8 mouse cellular contexts compared by ENCODE assay signal in the genomic region with DNA sequence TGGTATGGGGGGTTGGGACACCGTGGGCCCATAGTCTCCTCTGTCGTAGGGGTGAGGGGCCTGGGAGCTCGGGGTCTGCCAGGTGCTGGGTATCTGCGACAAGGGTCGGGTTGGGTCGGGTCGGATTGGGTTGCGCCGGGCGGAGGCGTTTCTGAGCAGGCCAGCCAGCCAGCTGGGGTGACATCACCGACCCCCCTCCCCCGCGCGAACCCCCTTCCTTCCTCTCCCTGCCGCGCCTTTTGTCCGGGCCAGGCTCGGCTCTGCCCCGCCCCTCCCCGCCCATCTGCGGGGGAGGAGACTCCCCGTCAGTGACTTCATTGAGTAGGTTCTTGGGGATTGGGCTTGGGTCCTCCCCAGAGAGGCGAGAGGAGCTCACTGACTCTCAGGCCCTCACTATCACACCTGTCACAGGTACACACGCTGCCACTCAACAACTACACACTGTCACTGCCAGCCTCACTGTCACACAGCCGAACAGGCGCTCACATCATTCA. TPM values are rescaled to one million over a fixed set of nuclear protein-coding genes. Genes with fewer than 3 reads are reported as not detected.
DNase-seq lines count a peak whose midpoint lies in the region; ATAC-seq and TF ChIP-seq lines count a peak whose summit lies in the region.

No protein-coding gene starts in this region.

- no peaks in the 10 kb centered on the region for H3K9me3 ChIP-seq in G1E (replicated peaks)
- no peaks in the 10 kb centered on the region for H3K9me3 ChIP-seq in forebrain, embryonic 16.5 days (ENCODE audit: control insufficient read depth, low read length)

- no peak for TF ChIP-seq CTCF in G1E (IDR thresholded peaks at IDR 0.05; ENCODE audit: low read depth, low read length)

- WGBS in forebrain, embryonic 16.5 days, result under 1% methylated on average over 24 of the region's 27 CpGs

- H3K27me3 ChIP-seq in G1E (ENCODE audit: insufficient read depth, low read length), result peaks cover 16% of the 10 kb centered on the region
- no peaks in the 10 kb centered on the region for H3K27me3 ChIP-seq in forebrain, embryonic 16.5 days (replicated peaks; ENCODE audit: control insufficient read depth, insufficient read depth, low read length)

- H3K36me3 ChIP-seq in G1E (replicated peaks), result peaks cover 5% of the 10 kb centered on the region
- 0 out of 2 replicates have a peak, but pooled peaks cover 2% of the 10 kb centered on the region for H3K36me3 ChIP-seq in forebrain, embryonic 16.5 days (ENCODE audit: control insufficient read depth, insufficient read depth)

- peak overlapping the region; percentile 75 for H3K4me3 ChIP-seq in G1E (ENCODE audit: low read depth, low read length)
- H3K4me3 ChIP-seq in forebrain, embryonic 16.5 days (replicated peaks; ENCODE audit: low read length), result peak overlapping the region; percentile 89

- peak overlapping the region; percentile 89 for H3K4me2 ChIP-seq in forebrain, embryonic 16.5 days (ENCODE audit: low read length)

- peak overlapping the region; percentile 98 for H3K27ac ChIP-seq in forebrain, embryonic 16.5 days (ENCODE audit: low read length)

- DNase-seq in G1E (ENCODE audit: low spot score), result peak; percentile 86
- DNase-seq in layer of hippocampus, postnatal 14 days (ENCODE audit: low spot score in 2 of 2), result peak; percentile 89 to 91
- peak; percentile 90 for DNase-seq in lung, postnatal 14 days
- peak; percentile 39 for DNase-seq in retina, adult 2 months (ENCODE audit: low read depth, low spot score)
- DNase-seq in thymus, postnatal 4 days, result peak; percentile 94

- no peak for ATAC-seq in G1E (ENCODE audit: extremely low read depth, insufficient number of reproducible peaks, low FRiP score, poor library complexity, severe bottlenecking)
- peak; percentile 4; the same call in 1 of the 2 replicates for ATAC-seq in cerebellum, adult (ENCODE audit: insufficient number of reproducible peaks, low FRiP score, low TSS enrichment)
- ATAC-seq in forebrain, embryonic 16.5 days, result peak; percentile 52
- ATAC-seq in hematopoietic stem cell, adult 5-6 weeks (replicated peaks in 1 of 2; ENCODE audit: insufficient read depth in 1 of 2, low FRiP score in 2 of 2, low TSS enrichment in 1 of 2, low read depth in 1 of 2, poor library complexity in 2 of 2, severe bottlenecking in 2 of 2), result peak; percentile 14 to 63; a peak in 3 of 4 replicates

- H3K9ac ChIP-seq in forebrain, embryonic 16.5 days (replicated peaks; ENCODE audit: low read depth, low read length), result peak overlapping the region; percentile 99

- H3K4me1 ChIP-seq in G1E (ENCODE audit: insufficient read depth, low read depth, low read length), result peaks cover 71% of the 10 kb centered on the region
- peaks cover 81% of the 10 kb centered on the region for H3K4me1 ChIP-seq in forebrain, embryonic 16.5 days (replicated peaks; ENCODE audit: control insufficient read depth, insufficient read depth, low read length)

RNA-seq across cellular contexts. Expression of a gene that starts 0.5 kb away (rescaled TPM):
- total RNA-seq in G1E (2014; fragmentation: Nextera tagmentation) (4.1 and 7.5 TPM in 2 replicates), G1E (2017) (1.3 and 1.5 TPM in 2 replicates)
- polyA plus RNA-seq in G1E (2012), result 1.2 and 1.4 TPM in 2 replicates
- 56.0 and 82.4 TPM in 2 replicates for polyA plus RNA-seq in forebrain, embryonic 16.5 days (2015; fragmentation: Nextera tagmentation; extraction: Ambion mirVana)
- 0.65 and 1.3 TPM in 2 replicates for total RNA-seq in hematopoietic stem cell, adult 5-6 weeks (2017)
- total RNA-seq in layer of hippocampus, postnatal 14 days (2021), result 100 to 1,000 TPM; 213 to 218 TPM

RNA-seq across cellular contexts. Expression of a gene that starts 19.3 kb away (rescaled TPM):
- not detected in 2 replicates for total RNA-seq in G1E (2014; fragmentation: Nextera tagmentation)
- 1.1 and 1.4 TPM in 2 replicates for total RNA-seq in G1E (2017)
- polyA plus RNA-seq in G1E (2012), result 0.15 TPM in 1 of 2 replicates, not detected in the other
- polyA plus RNA-seq in forebrain, embryonic 16.5 days (2015; fragmentation: Nextera tagmentation; extraction: Ambion mirVana), result 0.51 and 0.60 TPM in 2 replicates
- total RNA-seq in hematopoietic stem cell, adult 5-6 weeks (2017), result 2.6 TPM in 1 of 2 replicates, not detected in the other
- total RNA-seq in layer of hippocampus, postnatal 14 days (2021), result not detected

RNA-seq across cellular contexts. Expression of a gene that starts 33.7 kb away (rescaled TPM):
- 1.8 TPM in 1 of 2 replicates, not detected in the other for total RNA-seq in G1E (2014; fragmentation: Nextera tagmentation)
- total RNA-seq in G1E (2017), result 0.29 and 0.98 TPM in 2 replicates
- polyA plus RNA-seq in G1E (2012), result 0.04 TPM in 2 replicates
- polyA plus RNA-seq in forebrain, embryonic 16.5 days (2015; fragmentation: Nextera tagmentation; extraction: Ambion mirVana), result 25.2 and 33.6 TPM in 2 replicates
- not detected in 2 replicates for total RNA-seq in hematopoietic stem cell, adult 5-6 weeks (2017)
- total RNA-seq in layer of hippocampus, postnatal 14 days (2021), result 100 to 1,000 TPM; 121 to 134 TPM

RNA-seq across cellular contexts. Expression of a gene that starts 50.2 kb away (rescaled TPM):
- total RNA-seq in G1E (2014; fragmentation: Nextera tagmentation) (132 and 136 TPM in 2 replicates), G1E (2017) (211 and 261 TPM in 2 replicates)
- polyA plus RNA-seq in G1E (2012), result 223 and 236 TPM in 2 replicates
- polyA plus RNA-seq in forebrain, embryonic 16.5 days (2015; fragmentation: Nextera tagmentation; extraction: Ambion mirVana), result 509 and 532 TPM in 2 replicates
- 275 and 278 TPM in 2 replicates for total RNA-seq in hematopoietic stem cell, adult 5-6 weeks (2017)
- 100 to 1,000 TPM; 214 to 228 TPM for total RNA-seq in layer of hippocampus, postnatal 14 days (2021)

Comparison
In these comparisons a context has a peak if more than half of its experiments do, and no peak if none do; other contexts are left out.
1. DNase-seq: peak in every context shown above with its lines; median percentile 94 in thymus, postnatal 4 days; 90 in layer of hippocampus, postnatal 14 days; 90 in lung, postnatal 14 days; 86 in G1E; 39 in retina, adult 2 months.
2. RNA of a gene that starts 0.5 kb away (total RNA-seq): 213 to 218 TPM in layer of hippocampus, postnatal 14 days; 1.3 to 7.5 TPM in G1E and 0.65 to 1.3 TPM in hematopoietic stem cell, adult 5-6 weeks; every median in the first group is over 10 times any median in the second.
3. RNA of a gene that starts 33.7 kb away (total RNA-seq): 121 to 134 TPM in layer of hippocampus, postnatal 14 days; 0.29 to 1.8 TPM in G1E and not detected in hematopoietic stem cell, adult 5-6 weeks; every median in the first group is over 10 times any median in the second.